Mouse (Mus musculus): Measurements from ENCODE around the gene Hist2h2aa1.
"Not testable (repeated sequence)": the region's sequence is repeated elsewhere in the genome, so short reads cannot be mapped to it uniquely, and the experiment has no call there.

The Hist2h2aa1 gene

DNA sequence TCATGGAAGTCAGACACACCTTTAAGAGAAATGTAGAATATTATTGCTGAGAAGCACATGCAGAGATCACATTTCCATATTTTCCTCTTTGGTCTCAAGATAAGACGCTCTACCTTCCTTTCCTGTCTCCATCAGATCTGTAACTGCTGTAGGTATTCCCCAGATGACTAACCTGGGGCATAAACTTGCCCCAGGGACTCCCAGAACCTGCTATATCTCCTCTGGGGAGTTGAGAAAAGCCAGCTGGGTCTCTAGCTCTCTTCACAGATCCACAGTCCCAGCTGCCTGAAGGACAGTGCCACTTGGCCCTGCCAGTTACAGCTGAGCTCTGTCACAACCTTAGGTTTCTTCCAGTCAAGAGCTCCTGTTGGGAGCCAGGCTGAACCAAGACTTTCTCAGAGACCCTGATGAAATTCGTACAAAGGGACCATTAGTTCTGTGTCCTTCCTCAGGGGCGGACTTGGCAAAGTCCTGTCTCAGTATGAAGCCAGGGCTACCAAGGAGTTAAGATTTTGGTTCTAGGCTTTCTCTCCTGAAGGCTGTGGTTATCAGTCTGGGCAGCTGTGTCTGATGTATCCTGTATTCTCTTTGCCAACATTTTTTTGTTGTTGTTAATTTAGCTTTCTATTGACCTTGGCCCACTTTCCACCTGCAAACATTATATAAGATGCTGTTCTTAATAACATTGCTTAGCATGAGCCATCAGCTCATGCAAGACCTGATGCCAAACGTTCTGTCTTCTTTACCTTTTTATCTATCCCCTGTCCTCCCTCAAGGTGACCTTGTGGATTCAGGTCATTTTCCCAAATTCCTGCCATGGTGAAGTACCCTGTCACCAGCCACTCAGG is 14.2 kb upstream of the Hist2h2aa1 start:
- DNase-seq: no peak

DNA sequence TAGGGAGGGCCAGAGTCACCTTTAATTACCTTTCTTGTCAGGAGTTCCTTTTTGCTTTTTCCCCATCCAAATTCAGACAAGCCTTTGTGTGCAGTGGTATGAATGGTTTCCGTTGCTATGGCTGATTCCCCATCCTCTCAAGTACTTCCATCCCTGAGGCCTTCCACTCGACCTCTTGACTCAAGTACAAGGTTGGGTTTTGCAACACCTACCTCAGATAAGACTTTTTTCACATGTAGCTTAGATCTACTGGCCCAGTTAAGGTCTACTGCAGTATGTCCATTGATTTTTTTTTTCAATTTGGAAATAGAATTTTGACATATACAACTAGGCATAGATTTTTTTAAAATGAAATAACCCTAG is 13.6 kb upstream of the Hist2h2aa1 start:
- DNase-seq: no peak

DNA sequence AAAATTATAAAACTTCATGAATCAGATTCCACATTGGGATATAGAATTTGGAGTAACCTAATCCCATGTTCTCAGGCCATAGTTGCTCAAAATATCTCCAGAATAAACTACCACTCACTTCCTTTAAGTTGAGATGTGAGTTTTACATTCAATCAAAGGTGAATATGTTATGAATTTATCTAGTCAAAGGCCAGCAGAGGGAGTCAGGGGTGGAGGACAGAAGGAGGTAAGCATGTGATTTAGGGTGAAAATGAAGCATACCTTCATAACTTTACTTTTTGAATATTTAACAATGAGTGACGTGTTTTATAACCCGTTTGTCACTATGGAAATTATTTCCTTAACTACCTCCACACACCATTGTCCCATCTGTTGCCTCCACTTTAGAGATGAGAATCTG is 10.4 kb upstream of the Hist2h2aa1 start:
- no peak for DNase-seq

DNA sequence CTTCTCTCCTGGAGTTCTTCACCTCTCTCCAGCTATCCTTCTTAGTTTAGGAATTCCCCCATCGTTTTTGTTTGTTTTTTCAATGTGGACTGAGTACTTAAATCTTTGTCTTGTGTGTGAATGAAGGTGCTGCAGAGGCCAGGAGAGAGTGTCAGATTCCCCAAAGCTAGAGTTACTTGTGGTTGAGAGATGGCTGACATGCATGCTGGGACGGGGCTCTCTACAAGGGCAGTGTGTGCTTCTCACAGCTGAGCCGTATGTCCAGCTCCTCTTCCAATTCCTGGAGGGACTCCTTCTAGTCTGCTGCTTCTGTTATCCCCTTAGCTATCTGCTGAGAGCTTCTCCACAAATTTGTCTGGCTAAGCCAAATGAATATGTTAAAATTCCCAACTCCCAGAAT is 9.5 kb upstream of the Hist2h2aa1 start:
- DNase-seq: no peak

DNA sequence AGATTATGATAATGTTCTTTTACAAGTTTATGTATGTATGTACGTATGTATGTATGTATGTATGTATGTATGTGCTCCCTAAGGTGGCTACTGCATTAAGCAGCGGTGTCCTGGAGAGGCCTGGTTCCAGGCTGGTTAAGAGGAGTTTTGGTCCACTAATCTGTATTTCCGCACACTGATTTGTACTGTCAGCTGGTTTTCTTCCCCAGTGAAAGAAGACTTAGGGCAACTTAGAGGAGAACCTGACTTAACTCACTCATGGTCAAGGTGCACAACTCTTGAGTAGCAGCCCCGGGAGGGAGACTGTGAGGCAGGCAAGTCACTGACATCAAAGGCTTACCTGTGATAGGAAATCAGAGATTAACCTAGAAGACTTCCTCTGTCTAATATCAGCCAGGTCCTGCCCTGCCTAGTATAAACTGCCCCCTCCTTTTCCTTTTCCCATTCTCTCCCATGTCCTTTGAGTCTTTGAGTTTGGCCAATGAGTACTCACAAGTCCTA is 8.4 kb upstream of the Hist2h2aa1 start:
- DNase-seq: no peak

DNA sequence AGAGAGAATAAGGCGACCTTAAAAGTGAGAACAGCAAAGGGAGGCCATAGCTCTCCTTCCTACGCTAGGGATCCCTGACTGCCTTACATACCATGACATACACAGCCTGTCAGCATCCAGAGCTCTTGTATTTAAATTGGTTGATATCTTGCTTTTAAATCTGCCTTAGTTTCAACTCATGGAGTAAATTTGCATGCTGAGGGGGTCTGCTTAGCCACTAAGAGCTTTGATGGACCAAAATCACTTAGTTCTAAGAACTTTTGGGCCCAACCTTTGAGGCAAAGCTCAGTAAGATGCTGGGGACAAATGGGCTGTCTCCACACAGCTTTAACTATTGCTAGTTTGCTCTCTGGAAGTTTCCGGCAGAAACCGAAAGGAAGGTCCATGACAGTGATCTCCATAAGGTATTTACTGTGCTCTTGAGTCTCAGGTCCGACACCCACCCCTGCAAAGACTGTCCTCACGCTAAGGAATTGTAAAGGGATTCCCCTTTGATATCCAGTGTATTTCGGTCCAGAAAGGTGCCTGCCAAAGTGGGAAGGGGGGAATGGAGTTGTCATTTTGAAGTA is 7.9 kb upstream of the Hist2h2aa1 start:
- no peak for DNase-seq

DNA sequence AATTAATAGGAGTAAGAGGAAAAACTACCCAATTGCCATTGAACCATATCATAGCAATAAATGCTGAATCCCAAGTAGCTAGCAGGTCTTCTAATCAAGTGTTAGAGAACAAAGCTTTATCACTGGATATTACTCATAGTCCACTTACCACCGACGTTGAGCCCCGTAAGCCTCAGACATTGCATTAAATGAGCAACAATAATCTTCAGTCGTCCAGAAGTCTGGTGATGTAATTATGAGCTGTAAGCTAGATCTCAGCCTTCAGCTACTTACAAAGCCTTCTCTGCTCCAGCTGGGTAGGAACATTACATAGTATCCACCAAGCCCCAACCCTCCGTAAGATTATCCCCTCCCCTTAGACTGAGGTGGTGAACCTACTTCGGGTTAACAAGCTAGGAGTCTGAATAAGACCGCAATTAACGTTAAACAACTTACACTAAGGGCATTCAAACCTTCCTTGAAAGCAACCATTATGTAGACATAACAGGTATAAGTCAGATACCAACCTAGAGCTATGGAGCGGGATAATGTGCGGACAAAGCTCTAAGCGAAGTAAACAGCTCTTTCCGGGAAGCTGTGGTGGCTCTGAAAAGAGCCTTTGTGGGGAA is 7.3 kb upstream of the Hist2h2aa1 start:
- DNase-seq: no peak

DNA sequence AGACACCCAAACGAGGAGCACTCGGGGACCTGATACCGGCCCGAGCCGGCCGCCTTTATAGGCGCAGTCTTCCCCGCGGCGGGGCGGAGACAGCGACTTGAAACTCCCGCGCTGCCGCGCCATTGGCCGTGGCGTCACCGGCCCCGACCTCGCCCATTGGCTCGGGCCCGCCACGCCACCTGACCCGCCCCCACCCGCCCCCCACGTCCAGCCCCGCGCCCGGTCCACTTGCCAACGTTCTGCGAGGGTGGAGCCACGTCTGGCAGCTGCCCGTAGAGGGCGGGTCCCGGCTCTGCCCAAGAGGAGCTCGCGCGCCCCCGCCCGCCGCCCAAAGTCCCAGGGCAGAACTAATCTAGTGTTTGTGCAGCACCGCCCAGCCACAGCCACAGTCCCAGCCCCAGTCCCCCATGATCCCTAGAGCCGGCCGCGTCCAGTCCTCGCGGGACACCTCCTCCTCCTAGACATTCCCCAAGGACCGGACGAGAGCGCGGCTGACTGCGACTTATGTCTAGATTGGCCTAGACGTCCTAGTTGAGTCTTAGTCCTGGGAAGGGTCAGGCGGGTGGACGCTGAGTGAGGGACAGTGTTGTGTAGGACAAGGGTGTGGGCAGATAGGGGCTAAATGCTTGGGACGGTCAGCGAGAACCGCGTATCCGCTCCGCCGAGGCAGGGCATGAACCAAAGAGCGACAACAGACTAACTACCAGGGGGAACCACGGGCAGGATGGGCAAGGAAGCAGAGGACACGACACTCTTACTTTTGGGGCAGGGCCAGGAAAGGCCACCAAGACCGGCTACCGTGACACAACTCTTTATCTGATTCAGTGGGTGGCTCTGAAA is 6.1 kb upstream of the Hist2h2aa1 start, which contains the start of gene Hist2h3c2:
TSS of gene Hist2h3c2 (minus strand) at position 174 of the 840 bp plus-strand sequence.
- DNase-seq: not testable (repeated sequence)

DNA sequence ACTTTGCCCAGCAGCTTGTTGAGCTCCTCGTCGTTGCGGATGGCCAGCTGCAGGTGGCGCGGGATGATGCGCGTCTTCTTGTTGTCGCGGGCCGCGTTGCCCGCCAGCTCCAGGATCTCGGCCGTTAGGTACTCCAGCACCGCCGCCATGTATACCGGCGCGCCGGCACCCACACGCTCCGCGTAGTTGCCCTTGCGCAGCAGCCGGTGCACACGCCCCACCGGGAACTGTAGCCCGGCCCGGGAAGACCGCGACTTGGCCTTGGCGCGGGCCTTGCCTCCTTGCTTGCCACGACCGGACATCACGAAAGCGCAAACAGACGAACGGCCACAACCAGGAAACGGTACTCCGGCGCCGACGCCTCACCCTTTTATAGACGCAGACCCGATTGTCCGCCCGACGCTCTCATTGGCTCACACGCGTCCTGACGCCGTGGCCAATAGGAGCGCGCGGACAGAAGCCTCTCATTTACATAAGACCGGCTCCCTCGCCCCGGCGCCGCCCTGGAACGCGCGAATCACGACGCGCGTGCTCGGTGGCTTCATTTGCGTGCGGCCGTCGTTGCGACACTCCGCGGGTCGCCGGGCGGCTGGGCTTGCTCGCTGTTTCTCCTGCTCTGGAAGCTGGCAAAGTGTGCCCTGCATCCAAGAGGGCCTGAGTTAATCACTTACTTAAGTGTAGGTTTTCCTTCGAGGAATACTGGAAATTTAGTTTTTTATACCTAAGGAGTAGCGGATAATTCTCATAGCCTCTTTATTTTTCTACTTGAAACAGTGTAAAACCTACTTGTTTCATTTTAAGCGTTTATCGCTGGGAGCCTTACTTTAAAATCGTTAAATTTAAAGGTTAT is 5.1 kb upstream of the Hist2h2aa1 start, which contains the start of gene Hist2h2aa2:
TSS of gene Hist2h2aa2 (minus strand) at position 328 of the 850 bp plus-strand sequence.
- DNase-seq: peak; percentile 97

DNA sequence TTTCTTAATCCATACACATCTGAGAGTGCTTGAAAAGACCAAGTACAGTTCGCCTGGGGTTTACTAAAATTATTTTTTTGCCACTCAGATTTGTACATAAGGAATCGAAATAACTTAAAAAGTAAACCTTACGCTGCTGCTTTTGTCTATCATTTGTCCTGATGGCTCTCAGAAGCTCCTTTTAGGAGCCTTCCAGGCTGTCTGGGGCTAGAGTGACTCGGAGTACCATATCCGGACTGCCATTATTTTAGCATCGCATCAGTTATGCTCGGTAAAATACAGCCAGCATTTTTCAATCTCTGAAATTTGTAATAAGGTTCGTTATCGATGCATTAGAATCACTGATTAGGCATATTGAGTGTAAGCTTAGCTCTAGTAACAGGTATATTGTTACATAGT is 4.5 kb upstream of the Hist2h2aa1 start:
- DNase-seq: no peak

DNA sequence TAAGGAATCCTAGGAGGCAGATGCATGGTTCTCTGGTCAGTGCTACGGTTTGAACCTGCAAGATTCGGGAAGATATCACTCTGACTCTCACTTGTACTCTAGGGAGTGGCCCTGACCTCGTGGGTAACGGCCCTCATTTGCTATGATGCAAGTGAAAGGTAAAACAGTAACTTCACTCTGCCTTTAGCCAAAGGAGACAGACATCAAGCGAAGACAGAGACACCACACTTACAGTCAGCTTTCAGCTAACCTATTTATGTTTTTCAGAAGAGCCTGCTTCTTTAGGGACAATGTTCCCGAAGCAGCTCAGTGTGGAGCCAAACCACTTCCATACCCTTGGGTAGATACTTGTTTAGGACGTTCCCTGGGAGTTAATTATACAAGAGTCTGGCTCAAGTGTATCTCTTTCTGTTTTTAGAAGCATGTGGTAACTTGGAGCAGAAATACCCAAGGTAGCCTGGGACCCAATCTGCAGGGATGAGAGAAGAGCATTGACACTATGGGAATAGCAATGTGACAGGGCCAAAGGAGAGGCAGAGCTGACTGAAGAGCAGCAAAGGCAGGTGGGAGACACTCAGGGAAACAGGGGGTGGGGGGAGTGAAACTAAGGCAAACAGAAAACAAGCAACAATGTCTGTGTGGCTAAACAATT is 1.2 kb upstream of the Hist2h2aa1 start:
- DNase-seq: no peak

DNA sequence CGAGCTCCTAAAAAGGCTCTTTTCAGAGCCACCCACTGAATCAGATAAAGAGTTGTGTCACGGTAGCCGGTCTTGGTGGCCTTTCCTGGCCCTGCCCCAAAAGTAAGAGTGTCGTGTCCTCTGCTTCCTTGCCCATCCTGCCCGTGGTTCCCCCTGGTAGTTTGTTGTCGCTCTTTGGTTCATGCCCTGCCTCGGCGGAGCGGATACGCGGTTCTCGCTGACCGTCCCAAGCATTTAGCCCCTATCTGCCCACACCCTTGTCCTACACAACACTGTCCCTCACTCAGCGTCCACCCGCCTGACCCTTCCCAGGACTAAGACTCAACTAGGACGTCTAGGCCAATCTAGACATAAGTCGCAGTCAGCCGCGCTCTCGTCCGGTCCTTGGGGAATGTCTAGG is 721 bp downstream of the Hist2h2aa1 start:
- DNase-seq: not testable (repeated sequence)

DNA sequence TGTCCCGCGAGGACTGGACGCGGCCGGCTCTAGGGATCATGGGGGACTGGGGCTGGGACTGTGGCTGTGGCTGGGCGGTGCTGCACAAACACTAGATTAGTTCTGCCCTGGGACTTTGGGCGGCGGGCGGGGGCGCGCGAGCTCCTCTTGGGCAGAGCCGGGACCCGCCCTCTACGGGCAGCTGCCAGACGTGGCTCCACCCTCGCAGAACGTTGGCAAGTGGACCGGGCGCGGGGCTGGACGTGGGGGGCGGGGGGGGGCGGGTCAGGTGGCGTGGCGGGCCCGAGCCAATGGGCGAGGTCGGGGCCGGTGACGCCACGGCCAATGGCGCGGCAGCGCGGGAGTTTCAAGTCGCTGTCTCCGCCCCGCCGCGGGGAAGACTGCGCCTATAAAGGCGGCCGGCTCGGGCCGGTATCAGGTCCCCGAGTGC is 1.1 kb downstream of the Hist2h2aa1 start, which contains the start of gene Hist2h3c1:
TSS of gene Hist2h3c1 (plus strand) at position 259 of the 430 bp plus-strand sequence.
- DNase-seq: not testable (repeated sequence)

DNA sequence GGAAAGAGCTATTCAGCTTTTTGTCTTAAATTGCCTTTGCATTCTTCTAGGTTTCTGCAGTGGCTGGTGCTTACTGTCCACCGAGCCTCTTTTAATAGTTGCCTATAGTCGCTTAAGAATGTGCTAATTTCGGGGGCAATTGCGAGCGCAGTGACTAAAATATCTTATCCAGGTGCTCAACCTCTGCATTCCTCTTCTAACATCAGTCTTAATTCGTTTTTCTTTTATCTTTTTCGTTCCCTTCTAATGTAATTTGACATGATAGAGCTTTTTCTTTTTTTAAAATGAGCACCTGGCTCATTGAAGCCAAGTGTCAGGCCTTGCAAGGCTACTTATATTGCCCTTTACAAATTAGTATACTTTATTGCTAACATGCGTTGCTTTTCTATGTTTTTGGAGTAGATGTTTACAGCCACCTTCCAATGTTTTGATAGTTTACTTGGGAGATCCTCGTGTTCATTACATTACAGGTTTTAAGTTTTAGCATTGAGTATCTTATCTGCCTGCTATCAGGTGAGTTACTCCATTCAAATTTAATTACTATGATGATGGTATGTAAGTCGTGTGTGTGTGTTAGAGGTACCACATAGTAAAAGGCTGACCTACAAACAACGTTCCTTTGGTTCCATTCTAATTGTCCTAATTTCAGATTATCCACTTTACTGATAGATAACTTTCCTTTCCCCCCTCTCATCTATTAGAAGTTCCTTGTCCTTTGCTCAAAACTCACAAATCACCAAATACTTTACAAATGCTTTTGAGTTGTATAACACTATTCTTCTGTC is 2.3 kb downstream of the Hist2h2aa1 start:
- DNase-seq: no peak

DNA sequence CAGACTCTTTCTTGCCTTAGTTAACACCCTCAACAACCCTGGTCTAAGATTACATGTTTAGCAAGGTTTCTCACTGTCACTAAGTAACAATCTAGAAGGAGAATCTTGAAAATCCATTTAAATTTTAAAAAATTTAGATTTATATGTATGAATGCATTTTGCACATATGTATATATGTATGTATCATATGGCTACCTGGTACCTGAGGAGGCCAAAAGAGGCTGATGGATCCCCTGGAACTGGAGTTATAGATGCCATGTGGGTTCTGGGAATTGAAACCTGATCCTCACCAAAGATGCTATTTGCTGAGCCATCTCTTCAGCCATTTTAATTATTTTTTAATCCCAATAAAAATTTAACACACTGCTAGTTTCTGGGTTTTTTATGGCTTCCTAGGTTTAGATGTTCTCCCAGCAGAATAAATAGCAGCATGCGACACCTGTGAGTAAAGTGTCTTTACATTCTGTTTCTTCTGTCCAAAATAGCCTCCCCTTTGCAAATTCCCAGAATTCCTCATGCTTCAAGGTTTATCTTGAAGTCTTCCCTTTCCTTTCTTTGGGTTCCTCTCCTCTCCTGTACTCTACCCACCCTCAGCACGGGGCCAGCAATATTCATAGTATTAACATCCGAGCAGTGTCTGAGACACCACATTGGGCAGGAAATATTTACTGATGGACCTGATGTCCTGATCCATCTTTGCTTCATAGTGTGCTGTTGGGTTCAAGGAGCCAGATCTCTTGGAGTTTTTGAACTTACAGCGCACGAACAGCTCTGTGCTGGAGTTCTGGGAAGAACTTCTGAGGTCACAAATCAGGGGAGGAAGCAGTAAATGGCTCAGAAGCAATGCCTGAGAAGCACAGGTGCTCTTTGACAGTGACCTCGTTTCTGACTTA is 3.1 kb downstream of the Hist2h2aa1 start:
- DNase-seq: no peak

DNA sequence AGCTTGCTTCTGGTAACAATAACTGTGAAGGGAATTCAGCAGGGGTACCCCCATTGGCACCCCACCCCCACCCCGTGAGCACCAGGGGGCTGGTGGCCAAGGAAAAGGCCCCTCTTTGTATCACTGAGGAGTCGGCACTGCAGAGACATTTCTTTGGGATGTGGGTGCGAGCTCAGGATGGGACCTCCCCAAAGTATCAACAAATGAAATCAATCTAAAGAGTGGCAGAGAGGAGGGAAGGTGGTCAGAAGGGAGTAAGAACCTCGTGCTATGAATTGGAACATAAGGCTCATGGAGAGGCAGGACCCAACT is 3.7 kb downstream of the Hist2h2aa1 start:
- no peak for DNase-seq

DNA sequence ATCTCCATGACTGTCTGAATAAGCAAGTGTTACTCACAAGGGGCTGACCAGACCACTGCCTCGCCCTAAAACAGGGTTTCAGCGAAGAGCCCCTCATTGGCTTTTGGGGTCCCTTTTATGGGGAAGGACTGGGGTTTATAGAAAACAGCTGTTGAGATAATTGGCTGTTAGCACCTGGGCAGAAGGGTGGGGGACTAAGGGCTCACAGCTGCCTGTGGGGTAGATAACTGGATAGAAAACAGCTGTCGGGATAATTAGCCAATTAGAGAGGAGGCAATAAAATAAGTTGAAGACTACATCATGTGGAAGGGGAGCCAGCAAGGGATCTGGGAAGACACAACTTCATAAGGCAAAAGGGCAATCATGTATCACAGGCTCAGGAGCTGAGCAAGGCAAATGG is 5.6 kb downstream of the Hist2h2aa1 start:
- DNase-seq: no peak

DNA sequence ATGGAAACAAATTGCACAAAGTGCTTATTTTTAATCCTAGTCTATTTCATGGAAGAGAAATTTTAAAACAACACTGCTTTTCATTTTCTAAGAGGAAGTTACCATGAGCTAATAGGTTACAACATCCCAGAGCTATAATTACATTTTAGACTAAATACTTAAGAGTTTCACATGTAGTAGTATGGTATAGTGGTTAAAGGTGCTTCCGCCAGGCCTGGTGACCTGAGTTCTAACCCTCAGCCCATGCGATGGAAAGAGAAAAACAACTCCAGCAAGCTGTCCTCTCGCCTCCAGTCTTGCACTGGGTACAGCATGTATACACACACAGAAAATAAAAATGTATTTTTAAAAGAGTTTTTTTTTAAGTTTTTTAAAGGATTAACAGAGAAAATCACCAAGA is 6.5 kb downstream of the Hist2h2aa1 start:
- DNase-seq: no peak

DNA sequence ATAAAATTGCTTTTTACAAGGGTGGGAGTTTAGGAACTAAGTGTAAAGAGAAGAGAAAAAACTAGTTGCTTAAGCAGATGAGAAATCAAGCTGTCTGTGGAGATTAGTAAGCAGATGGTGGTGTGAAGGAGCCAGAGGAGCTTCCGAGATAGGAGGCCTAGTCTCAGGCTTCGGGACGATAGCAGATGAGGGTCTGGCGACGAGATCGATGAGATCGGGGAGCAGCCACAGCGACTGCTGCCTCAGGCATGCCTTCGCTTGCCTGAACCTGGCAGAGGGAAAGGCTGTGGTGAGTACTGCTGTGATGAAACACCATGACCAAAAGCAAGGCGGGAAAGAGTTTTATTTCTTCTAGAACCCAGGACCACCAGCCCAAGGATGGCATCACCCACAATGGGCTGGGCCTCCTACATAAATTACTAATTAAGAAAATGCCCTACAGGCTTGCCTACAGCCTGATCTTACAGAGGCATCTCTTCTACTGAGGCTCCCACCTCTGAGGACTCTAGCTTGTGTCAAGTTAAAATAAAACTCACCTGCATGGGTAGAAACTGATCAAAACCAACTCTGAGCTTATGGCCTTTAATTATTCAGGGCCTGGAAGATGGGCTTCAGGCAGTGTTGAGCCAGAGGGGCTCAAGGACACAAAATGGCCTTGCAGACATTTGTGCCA is 9.5 kb downstream of the Hist2h2aa1 start:
- DNase-seq: no peak
